Mouse (Mus musculus): ENCODE measurements at regions not wholly inside any gene's neighbourhood (a gene's known extent, or its start where the extent isn't known, plus 50 kb on each side); places are given as distances from the start of the nearest gene placed in this dataset.

DNA sequence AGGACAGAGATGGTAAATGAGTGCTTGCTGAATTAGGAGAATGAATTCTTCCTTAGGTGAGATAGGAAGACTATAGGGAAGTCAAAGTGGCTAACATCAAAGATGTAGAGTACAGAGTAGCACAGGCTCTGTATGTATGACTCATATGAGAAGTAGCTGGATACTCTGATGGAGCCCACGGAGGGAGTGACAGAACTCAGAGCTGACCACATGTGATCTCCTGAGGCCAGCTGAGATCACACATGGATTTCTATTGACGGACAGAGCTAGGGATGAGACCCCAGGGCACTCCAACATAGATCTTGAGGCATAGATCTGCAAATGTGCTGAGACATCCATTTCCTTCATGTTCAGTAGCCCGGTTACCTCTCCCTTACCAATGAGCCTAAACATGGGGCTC, 66.0 kb downstream of the Cops8 start:
- Histone ChIP-seq H3K79me2 (ENCODE audit: control insufficient read depth, insufficient read depth) (no peaks in the 10 kb centered on the region), H3K36me3 (ENCODE audit: control insufficient read depth, insufficient read depth) (no peaks in the 10 kb centered on the region), H3ac (ENCODE audit: control insufficient read depth, insufficient read length, low read depth) (peak overlapping the region; percentile 8), H3K27me3 (ENCODE audit: control insufficient read depth, insufficient read depth, insufficient read length) (no peaks in the 10 kb centered on the region), H3K79me3 (ENCODE audit: low read depth) (no peaks in the 10 kb centered on the region), H3K4me3 (ENCODE audit: insufficient read depth, poor library complexity, severe bottlenecking) (no peak overlapping the region)
- TF ChIP-seq FOSL1 (IDR thresholded peaks at IDR 0.05; ENCODE audit: insufficient read depth, low read length, poor library complexity, severe bottlenecking) = no peak
- peak; percentile 61 for TF ChIP-seq MYOD1 (IDR thresholded peaks at IDR 0.05; ENCODE audit: control insufficient read depth, insufficient read length, low read depth)
- peak; percentile 22 for TF ChIP-seq MAX (IDR thresholded peaks at IDR 0.05)
- TF ChIP-seq CTCF (IDR thresholded peaks at IDR 0.05; ENCODE audit: control insufficient read depth, insufficient read depth, insufficient read length) = no peak
- TF ChIP-seq MYOG (IDR thresholded peaks at IDR 0.05; ENCODE audit: control insufficient read depth, extremely low read depth, insufficient read length) = no peak
- TF ChIP-seq CEBPB (IDR thresholded peaks at IDR 0.05; ENCODE audit: low read depth) = no peak
- TF ChIP-seq USF1 (IDR thresholded peaks at IDR 0.05; ENCODE audit: low read depth) = peak; percentile 60

DNA sequence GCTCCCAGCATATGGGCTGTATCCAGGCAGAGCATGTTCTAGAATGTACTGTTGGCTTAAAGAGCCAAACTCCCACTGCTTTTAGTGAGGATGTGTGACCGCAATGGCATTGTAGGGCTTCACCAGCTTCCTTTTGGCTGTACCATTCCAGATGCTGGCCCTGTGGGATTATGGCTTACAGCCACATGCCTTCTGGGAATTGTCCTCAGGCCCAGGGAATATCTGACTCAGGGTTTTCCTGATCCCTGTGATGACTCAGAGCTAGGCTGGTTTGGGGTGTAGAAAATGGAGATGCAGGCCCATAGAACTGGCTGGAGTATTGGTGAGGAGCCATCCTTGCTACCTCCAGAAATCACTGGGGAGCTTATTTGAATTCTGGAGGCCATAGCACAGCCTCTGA, 66.5 kb downstream of the Cops8 start:
- H3K36me3 ChIP-seq (ENCODE audit: control insufficient read depth, insufficient read depth) = no peaks in the 10 kb centered on the region
- no peaks in the 10 kb centered on the region for H3K79me3 ChIP-seq (ENCODE audit: low read depth)
- H3K27me3 ChIP-seq (ENCODE audit: control insufficient read depth, insufficient read depth, insufficient read length) = no peaks in the 10 kb centered on the region
- H3K4me3 ChIP-seq (ENCODE audit: insufficient read depth, poor library complexity, severe bottlenecking) = no peak overlapping the region
- no peaks in the 10 kb centered on the region for H3K79me2 ChIP-seq (ENCODE audit: control insufficient read depth, insufficient read depth)
- H3ac ChIP-seq (ENCODE audit: control insufficient read depth, insufficient read length, low read depth) = no peak overlapping the region
- no peak for TF ChIP-seq MYOG (IDR thresholded peaks at IDR 0.05; ENCODE audit: control insufficient read depth, extremely low read depth, insufficient read length)
- no peak for TF ChIP-seq USF1 (IDR thresholded peaks at IDR 0.05; ENCODE audit: low read depth)
- no peak for TF ChIP-seq CEBPB (IDR thresholded peaks at IDR 0.05; ENCODE audit: low read depth)
- TF ChIP-seq FOSL1 (IDR thresholded peaks at IDR 0.05; ENCODE audit: insufficient read depth, low read length, poor library complexity, severe bottlenecking) = peak; percentile 93
- peak; percentile 62 for TF ChIP-seq MYOD1 (IDR thresholded peaks at IDR 0.05; ENCODE audit: control insufficient read depth, insufficient read length, low read depth)
- TF ChIP-seq MAX (IDR thresholded peaks at IDR 0.05) = peak; percentile 57
- TF ChIP-seq CTCF (IDR thresholded peaks at IDR 0.05; ENCODE audit: control insufficient read depth, insufficient read depth, insufficient read length) = no peak

DNA sequence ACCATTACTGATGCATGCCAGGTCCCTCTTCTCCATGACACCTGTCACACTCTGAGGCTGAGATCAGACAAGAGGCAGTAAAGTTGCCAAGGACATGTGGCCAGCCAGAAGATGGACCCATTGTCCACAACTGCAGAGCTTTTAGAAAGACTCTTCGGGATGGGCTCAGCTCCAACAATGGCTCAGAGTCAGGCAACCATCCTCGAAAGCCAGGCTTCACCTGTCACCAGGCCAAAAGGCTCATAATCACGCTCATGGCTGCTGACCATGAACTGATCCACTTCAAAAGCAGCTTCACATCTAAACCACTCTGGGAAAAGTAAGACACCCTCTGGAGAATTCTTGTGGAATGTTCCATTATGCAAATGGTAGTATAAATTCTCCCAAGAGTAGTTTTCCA, 67.6 kb downstream of the Cops8 start:
- TF ChIP-seq USF1 (IDR thresholded peaks at IDR 0.05; ENCODE audit: low read depth) = no peak
- TF ChIP-seq FOSL1 (IDR thresholded peaks at IDR 0.05; ENCODE audit: insufficient read depth, low read length, poor library complexity, severe bottlenecking) = no peak
- TF ChIP-seq MYOD1 (IDR thresholded peaks at IDR 0.05; ENCODE audit: control insufficient read depth, insufficient read length, low read depth) = no peak
- TF ChIP-seq CEBPB (IDR thresholded peaks at IDR 0.05; ENCODE audit: low read depth) = no peak
- TF ChIP-seq CTCF (IDR thresholded peaks at IDR 0.05; ENCODE audit: control insufficient read depth, insufficient read depth, insufficient read length) = no peak
- TF ChIP-seq MYOG (IDR thresholded peaks at IDR 0.05; ENCODE audit: control insufficient read depth, extremely low read depth, insufficient read length) = no peak
- no peak for TF ChIP-seq MAX (IDR thresholded peaks at IDR 0.05)
- H3K4me3 ChIP-seq (ENCODE audit: insufficient read depth, poor library complexity, severe bottlenecking) = no peak overlapping the region
- no peaks in the 10 kb centered on the region for H3K79me3 ChIP-seq (ENCODE audit: low read depth)
- H3K27me3 ChIP-seq (ENCODE audit: control insufficient read depth, insufficient read depth, insufficient read length) = no peaks in the 10 kb centered on the region
- no peak overlapping the region for H3ac ChIP-seq (ENCODE audit: control insufficient read depth, insufficient read length, low read depth)
- H3K36me3 ChIP-seq (ENCODE audit: control insufficient read depth, insufficient read depth) = no peaks in the 10 kb centered on the region
- no peaks in the 10 kb centered on the region for H3K79me2 ChIP-seq (ENCODE audit: control insufficient read depth, insufficient read depth)

DNA sequence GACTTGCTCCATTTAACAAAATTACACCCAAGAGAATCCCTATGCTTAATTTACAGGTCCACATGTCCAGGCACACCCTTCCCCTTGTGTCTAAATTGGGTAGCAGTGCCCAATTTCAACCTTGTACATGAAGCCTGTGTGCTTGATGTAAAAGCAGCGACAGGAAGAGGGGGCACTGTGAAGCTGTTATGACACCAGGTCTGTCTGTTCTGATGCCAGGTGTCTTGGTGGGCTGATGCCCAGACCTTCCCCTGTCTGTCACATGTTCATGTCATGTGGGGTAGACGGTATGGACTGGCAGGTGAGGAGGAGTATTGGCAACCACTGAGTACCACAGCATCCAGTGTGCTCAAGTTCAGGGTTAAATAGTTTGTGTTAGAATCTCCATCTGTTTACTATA, 71.0 kb downstream of the Cops8 start:
- no peaks in the 10 kb centered on the region for H3K36me3 ChIP-seq (ENCODE audit: control insufficient read depth, insufficient read depth)
- H3K79me3 ChIP-seq (ENCODE audit: low read depth) = no peaks in the 10 kb centered on the region
- H3ac ChIP-seq (ENCODE audit: control insufficient read depth, insufficient read length, low read depth) = no peak overlapping the region
- no peak overlapping the region for H3K4me3 ChIP-seq (ENCODE audit: insufficient read depth, poor library complexity, severe bottlenecking)
- TF ChIP-seq FOSL1 (IDR thresholded peaks at IDR 0.05; ENCODE audit: insufficient read depth, low read length, poor library complexity, severe bottlenecking) (no peak), MYOG (IDR thresholded peaks at IDR 0.05; ENCODE audit: control insufficient read depth, extremely low read depth, insufficient read length) (no peak), MAX (IDR thresholded peaks at IDR 0.05) (no peak), MYOD1 (IDR thresholded peaks at IDR 0.05; ENCODE audit: control insufficient read depth, insufficient read length, low read depth) (no peak), CEBPB (IDR thresholded peaks at IDR 0.05; ENCODE audit: low read depth) (no peak), CTCF (IDR thresholded peaks at IDR 0.05; ENCODE audit: control insufficient read depth, insufficient read depth, insufficient read length) (no peak), USF1 (IDR thresholded peaks at IDR 0.05; ENCODE audit: low read depth) (no peak)
- no peaks in the 10 kb centered on the region for H3K27me3 ChIP-seq (ENCODE audit: control insufficient read depth, insufficient read depth, insufficient read length)
- no peaks in the 10 kb centered on the region for H3K79me2 ChIP-seq (ENCODE audit: control insufficient read depth, insufficient read depth)

DNA sequence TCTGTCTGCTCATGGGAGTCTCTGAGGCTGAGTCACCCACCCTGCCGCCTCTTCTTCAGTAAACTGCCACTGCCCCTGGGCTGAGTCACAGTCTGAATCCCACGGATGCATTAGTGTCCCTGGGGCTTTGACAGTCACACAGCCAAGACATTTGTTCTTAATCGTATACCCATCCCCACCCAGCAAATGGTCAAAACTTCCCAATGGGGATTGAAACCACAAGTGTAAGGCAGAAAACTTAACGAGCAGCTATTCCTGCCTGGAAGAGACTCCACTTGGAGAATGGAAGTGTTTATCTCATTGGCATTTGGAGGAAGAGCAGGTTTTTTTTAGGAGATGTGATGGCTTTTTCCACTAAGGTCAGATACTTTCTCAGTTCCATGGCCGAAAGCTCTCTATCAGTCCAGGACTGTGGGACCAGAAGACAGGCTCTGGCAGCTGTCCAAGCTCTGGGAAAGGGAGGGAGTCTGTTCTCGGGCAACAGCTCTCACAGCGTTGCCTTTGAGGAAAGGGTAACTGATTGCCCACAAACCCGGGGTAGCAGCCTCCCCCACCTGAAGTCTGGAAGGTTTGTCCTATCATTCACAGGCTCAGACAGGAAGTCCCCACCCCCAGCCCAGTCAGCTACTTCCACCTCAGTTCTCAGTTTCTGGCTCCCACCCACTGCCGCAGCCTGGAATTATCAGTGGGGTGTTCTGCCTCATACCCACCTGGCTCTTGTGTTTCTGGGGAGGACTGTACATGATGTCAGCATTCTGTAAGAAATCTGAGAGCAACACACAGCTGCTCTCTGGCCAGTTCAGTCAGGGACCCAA, 73.6 kb downstream of the Cops8 start:
- Histone ChIP-seq H3K36me3 (ENCODE audit: control insufficient read depth, insufficient read depth) (no peaks in the 10 kb centered on the region), H3K27me3 (ENCODE audit: control insufficient read depth, insufficient read depth, insufficient read length) (no peaks in the 10 kb centered on the region), H3K4me3 (ENCODE audit: insufficient read depth, poor library complexity, severe bottlenecking) (no peak overlapping the region), H3ac (ENCODE audit: control insufficient read depth, insufficient read length, low read depth) (peak overlapping the region; percentile 15), H3K79me2 (ENCODE audit: control insufficient read depth, insufficient read depth) (no peaks in the 10 kb centered on the region), H3K79me3 (ENCODE audit: low read depth) (no peaks in the 10 kb centered on the region)
- no peak for TF ChIP-seq USF1 (IDR thresholded peaks at IDR 0.05; ENCODE audit: low read depth)
- TF ChIP-seq MYOD1 (IDR thresholded peaks at IDR 0.05; ENCODE audit: control insufficient read depth, insufficient read length, low read depth) = peak; percentile 81
- TF ChIP-seq FOSL1 (IDR thresholded peaks at IDR 0.05; ENCODE audit: insufficient read depth, low read length, poor library complexity, severe bottlenecking) = peak; percentile 88
- TF ChIP-seq MAX (IDR thresholded peaks at IDR 0.05) = peak; percentile 30
- no peak for TF ChIP-seq CTCF (IDR thresholded peaks at IDR 0.05; ENCODE audit: control insufficient read depth, insufficient read depth, insufficient read length)
- TF ChIP-seq CEBPB (IDR thresholded peaks at IDR 0.05; ENCODE audit: low read depth) = no peak
- TF ChIP-seq MYOG (IDR thresholded peaks at IDR 0.05; ENCODE audit: control insufficient read depth, extremely low read depth, insufficient read length) = no peak

Measured in C2C12 (cell line).